Mouse (Mus musculus) small intestine, adult 2 months (tissue): ENCODE results near the gene Gm49340.

Experiments
- CTCF ChIP-seq: fragments of 200-500 bp; IDR thresholded peaks from 2 replicates; pipeline ENCODE4 v1.5.1; 2012; ENCODE audit warnings: low read depth, mild to moderate bottlenecking, control low read depth, inconsistent platforms, low read length, moderate library complexity, mixed read lengths; ENCODE audit not compliant: insufficient replicate concordance, insufficient read length; ENCODE audit errors: extremely low read depth
- POLR2A ChIP-seq: fragments of 200-500 bp; IDR thresholded peaks from 2 replicates; pipeline ENCODE4 v1.6.1; 2012; ENCODE audit warnings: low read depth, mild to moderate bottlenecking, control low read depth, inconsistent platforms, low read length, moderate library complexity

DNA sequence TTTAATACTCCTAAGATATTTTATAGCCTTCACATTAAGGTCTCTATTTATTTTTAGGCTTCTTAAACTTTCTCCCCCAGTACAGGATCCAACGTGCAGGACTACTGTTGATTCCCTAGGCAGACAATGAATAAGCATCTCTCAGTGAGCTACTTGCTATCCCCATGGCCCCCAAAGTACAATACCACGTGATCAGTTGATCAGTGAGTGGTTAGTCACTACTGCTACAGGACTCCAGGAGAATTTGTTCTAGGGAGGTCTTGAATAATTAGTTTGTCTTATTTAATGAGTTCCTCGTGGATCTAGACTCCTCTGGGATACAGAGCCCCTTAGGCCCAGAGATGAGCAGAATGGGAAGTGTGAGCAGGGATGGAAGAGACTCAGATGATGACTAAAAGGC is 20.9 kb downstream of the Gm49340 start, which contains the start of gene Olfr20:
- TF ChIP-seq CTCF (no peak), POLR2A (no peak)
